Mouse (Mus musculus) testis, adult 2 months (tissue): ENCODE results near the gene Tmem220. TPM values are rescaled to one million over a fixed set of nuclear protein-coding genes. Genes with fewer than 3 reads are reported as not detected.

Experiments
- H3K27ac ChIP-seq: fragments of 200-500 bp; 2 replicates; pipeline ENCODE4 v1.5.1; 2012; ENCODE audit warnings: low read depth, low read length; ENCODE audit not compliant: control insufficient read depth, insufficient read depth
- H3K27me3 ChIP-seq: fragments of 200-500 bp; 2 replicates; pipeline ENCODE4 v1.6.1; 2012; ENCODE audit warnings: mild to moderate bottlenecking, low read length, moderate library complexity; ENCODE audit not compliant: control insufficient read depth, insufficient read depth
- H3K36me3 ChIP-seq: fragments of 200-500 bp; 2 replicates; pipeline ENCODE4 v1.6.1; 2012; ENCODE audit warnings: mild to moderate bottlenecking, low read length; ENCODE audit not compliant: control insufficient read depth, insufficient read depth
- H3K4me1 ChIP-seq: fragments of 200-500 bp; 2 replicates; pipeline ENCODE4 v1.6.1; 2012; ENCODE audit warnings: low read length; ENCODE audit not compliant: control insufficient read depth, insufficient read depth
- H3K4me3 ChIP-seq: fragments of 200-500 bp; 2 replicates; pipeline ENCODE4 v1.5.1; 2012; ENCODE audit warnings: low read depth, mild to moderate bottlenecking, low read length, moderate library complexity, mixed read lengths; ENCODE audit not compliant: control insufficient read depth
- CTCF ChIP-seq: fragments of 200-500 bp; IDR thresholded peaks from 2 replicates; pipeline ENCODE4 v1.5.1; 2012; ENCODE audit warnings: low read depth, mild to moderate bottlenecking, inconsistent platforms, low read length, moderate library complexity; ENCODE audit not compliant: control insufficient read depth, insufficient read depth, insufficient replicate concordance
- POLR2A ChIP-seq: fragments of 200-500 bp; IDR thresholded peaks from 2 replicates; pipeline ENCODE4 v1.6.1; 2012; ENCODE audit warnings: low read depth, mild to moderate bottlenecking, inconsistent platforms, low read length, moderate library complexity; ENCODE audit not compliant: control insufficient read depth
- polyA plus RNA-seq: library from polyadenylated mRNA; depleted of rRNA; stranded (reverse); fragments of >200 nt; gene quantifications from 2 replicates; pipeline ENCODE4 v1.2.3, GENCODE M21; 2012

Tmem220 gene
- polyA plus RNA-seq, 1 experiment = 0.22 TPM

DNA sequence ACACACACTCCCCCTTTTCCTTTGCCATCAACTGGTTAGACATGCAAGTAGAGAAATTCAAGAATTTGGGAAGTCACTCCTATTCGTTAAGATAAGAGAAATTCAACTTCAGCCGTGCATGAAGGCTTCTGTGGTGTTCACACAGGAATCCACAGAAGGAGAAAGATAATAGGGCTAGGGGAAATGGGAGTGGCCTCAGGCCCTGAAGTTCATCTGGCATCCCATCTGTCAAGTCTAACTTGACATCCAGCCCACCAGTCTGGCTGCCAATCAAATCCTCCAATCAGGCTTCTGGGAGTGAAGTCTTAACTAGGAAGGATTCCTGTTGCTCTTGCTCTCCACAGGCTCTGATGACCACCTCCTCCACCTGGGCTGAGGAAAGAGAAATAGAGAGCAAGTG lies 22.0 kb upstream of the Tmem220 start:
- Histone ChIP-seq H3K36me3 (no peaks in the 10 kb centered on the region), H3K4me3 (no peak overlapping the region), H3K27me3 (no peaks in the 10 kb centered on the region), H3K27ac (no peak overlapping the region), H3K4me1 (peaks cover 3% of the 10 kb centered on the region; the same call in 1 of the 2 replicates)
- TF ChIP-seq CTCF = no peak
- TF ChIP-seq POLR2A = no peak

DNA sequence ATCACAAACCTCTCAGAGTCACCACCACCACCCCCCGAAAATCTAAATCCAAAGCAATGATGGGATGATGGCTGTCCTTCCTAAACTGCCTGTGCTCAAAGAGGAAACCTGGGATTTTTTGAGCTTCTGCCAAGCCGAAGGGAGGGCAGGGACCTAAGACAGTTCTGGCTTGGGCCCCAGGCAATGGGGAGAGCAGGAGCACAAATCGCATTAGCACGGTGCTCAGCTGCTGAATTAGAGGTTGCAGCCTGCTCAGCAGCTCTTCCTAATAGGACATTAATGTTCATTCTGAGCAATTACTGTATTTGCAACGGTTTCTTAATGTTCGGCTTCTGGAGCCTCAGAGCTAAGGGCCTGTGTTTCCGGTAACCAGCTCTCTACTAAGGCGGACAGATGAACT lies 17.0 kb upstream of the Tmem220 start:
- no peak for TF ChIP-seq CTCF
- no peak for TF ChIP-seq POLR2A
- Histone ChIP-seq H3K27me3 (no peaks in the 10 kb centered on the region), H3K36me3 (no peaks in the 10 kb centered on the region), H3K4me3 (no peak overlapping the region), H3K4me1 (no peaks in the 10 kb centered on the region), H3K27ac (no peak overlapping the region)

DNA sequence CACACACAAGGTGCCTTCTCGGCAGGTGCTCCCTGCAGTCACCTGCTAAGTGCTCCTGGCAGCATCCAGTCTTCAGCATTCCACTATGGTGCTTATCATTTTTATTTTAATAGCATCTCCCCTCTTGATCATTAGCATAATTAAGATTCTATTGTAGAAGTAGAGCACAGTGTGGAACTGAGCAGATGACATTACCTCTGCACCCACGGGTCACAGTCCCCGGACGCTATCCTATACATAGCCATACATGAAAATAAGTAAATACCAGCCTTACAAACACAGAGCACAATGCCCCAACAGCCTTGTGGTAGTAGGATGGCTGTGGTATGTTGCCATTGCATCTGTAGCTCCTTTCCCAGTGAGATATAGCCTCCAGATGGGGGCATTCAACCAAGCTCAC lies 16.4 kb upstream of the Tmem220 start:
- H3K27me3 ChIP-seq = no peaks in the 10 kb centered on the region
- no peaks in the 10 kb centered on the region for H3K36me3 ChIP-seq
- TF ChIP-seq POLR2A (no peak), CTCF (no peak)
- H3K4me1 ChIP-seq = no peaks in the 10 kb centered on the region
- no peak overlapping the region for H3K27ac ChIP-seq
- no peak overlapping the region for H3K4me3 ChIP-seq

DNA sequence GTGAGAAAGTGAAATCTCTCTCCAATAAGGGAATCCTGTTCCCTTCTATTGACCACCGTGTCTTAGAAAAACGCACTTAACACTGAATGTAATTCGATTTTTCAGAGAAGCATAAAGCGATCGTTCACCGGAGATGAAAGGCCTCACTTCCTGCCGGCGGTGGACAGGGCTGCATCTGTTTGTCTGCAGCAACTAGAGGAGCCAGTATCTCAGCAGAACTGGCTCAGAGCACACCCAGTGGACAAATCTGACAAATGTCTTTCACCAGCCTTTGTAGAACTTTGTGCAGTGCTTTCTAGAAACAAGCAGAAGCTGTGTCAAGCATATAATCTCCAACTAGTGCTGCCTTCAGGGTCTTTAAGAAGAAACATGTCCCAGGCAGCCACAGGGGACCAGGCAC lies 14.5 kb upstream of the Tmem220 start:
- H3K4me1 ChIP-seq = no peaks in the 10 kb centered on the region
- no peak overlapping the region for H3K27ac ChIP-seq
- no peaks in the 10 kb centered on the region for H3K36me3 ChIP-seq
- no peak for TF ChIP-seq CTCF
- TF ChIP-seq POLR2A = no peak
- no peak overlapping the region for H3K4me3 ChIP-seq
- H3K27me3 ChIP-seq = no peaks in the 10 kb centered on the region

DNA sequence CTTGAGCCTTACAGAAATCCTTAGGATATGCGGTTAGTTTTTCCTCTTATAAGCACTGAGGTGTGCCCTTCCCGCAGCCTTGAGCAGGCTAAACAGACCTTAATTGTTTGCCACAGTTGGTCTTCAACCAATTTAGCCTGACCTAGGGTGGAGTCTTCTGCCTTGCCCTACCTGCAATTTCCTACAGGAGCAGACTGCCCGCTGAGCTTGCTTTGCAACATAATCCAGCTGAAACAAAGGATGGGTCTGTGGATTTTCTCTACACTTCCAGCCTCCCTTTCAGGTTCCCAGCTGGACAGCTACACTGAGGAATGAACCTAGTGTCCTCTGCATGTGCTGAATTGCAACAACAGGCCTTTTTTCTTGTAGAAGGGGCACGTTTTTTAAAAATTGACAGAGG lies 13.3 kb upstream of the Tmem220 start:
- H3K27ac ChIP-seq = no peak overlapping the region
- no peak overlapping the region for H3K4me3 ChIP-seq
- H3K27me3 ChIP-seq = no peaks in the 10 kb centered on the region
- H3K36me3 ChIP-seq = no peaks in the 10 kb centered on the region
- H3K4me1 ChIP-seq = no peaks in the 10 kb centered on the region
- no peak for TF ChIP-seq POLR2A
- no peak for TF ChIP-seq CTCF

DNA sequence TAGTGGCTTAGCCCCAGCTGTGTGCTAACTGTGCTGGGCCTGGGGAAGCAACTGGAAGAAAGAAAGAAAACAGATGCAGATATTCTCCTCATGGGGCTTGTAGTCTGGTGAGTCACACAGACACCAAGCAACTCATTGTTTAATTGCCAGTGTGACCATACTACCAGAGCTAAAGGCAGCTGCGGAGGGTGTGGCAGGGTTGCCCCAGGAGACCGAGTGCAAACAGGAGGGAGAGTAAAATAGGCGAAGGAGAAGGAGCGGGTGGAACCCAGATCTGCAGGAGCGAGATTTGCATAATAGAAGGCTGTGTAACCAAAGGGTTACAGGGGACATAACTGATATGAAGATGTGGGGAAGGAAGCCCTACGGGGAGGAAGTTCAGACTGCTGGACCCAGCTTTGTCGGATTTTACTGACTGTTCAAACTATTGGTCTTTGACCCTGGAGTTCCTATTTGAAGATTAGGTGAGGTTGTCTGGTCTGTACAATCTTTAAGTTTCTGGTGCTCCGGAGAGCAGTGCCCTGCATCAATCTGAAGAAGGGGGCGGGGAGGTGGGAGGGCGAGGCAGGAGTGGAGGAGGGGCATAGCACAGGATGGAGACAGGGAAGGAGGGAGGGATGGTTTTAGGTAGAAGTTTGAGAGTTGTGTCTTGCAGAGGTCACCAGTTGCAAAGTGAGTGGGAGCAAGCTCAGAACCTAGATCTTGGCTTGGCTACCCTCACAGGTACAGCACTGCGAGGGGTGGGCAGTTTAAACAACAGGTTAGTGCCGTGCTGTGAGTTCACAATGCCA lies 7.0 kb upstream of the Tmem220 start:
- Histone ChIP-seq H3K36me3 (no peaks in the 10 kb centered on the region), H3K27me3 (no peaks in the 10 kb centered on the region), H3K4me3 (no peak overlapping the region), H3K4me1 (peaks cover 2% of the 10 kb centered on the region; the same call in 1 of the 2 replicates), H3K27ac (no peak overlapping the region)
- TF ChIP-seq POLR2A = no peak

DNA sequence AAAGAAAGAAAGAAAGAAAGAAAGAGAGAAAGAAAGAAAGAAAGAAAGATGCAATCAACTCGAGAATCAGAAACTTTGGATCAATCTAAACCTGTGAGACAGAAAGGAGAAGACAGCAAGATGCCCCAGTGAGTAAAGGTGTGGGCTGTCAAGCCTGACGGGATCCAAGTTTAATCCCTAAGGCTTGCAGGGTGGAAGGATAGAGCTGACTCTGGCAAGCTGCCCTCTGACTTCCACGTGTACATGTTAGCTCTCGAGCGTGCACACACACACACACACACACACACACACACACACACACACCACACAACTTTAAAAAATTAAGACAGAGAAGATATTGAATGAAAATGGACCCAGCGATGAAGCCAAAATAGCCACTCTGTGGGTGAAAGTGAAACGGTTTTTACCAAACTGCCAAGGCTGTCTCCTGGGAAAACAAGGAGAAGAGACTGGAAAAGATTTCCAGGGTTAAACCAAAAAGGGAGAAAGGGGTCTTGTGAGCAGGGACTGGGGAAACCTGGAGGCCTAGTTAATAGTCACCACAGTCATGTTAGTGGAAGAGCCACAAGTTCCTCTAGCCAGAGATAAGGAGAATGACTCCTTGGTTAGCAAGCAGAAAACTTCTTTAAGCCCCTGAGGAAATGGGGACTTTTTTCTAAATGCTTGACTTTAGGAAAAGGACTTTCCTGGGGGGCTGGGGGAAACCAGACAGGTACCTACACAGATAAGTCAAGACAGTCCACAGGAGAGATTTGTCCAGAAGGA lies 5.1 kb upstream of the Tmem220 start:
- peaks cover 2% of the 10 kb centered on the region; the same call in 1 of the 2 replicates for H3K4me1 ChIP-seq
- H3K27ac ChIP-seq = no peak overlapping the region
- TF ChIP-seq CTCF (no peak), POLR2A (no peak)
- H3K36me3 ChIP-seq = no peaks in the 10 kb centered on the region
- H3K27me3 ChIP-seq = no peaks in the 10 kb centered on the region
- no peak overlapping the region for H3K4me3 ChIP-seq
